In genomic region chr2:31170164-31170563, GRCm38 (mm10) we compare ENCODE assay signal across 28 mouse cellular contexts. TPM values are rescaled to one million over a fixed set of nuclear protein-coding genes. Genes with fewer than 3 reads are reported as not detected.
A peak's percentile ranks its signal among the peaks of the same experiment; 100 is the strongest.
DNase-seq lines count a peak whose midpoint lies in the region; ATAC-seq and TF ChIP-seq lines count a peak whose summit lies in the region.
"Had no signal": no experiment of that assay in that cellular context is flagged by ENCODE, and none has a peak within 500 bp of the region (broad histone marks: within the 10 kb centered on the region; RNA-seq: fewer than 3 reads in every experiment).

No protein-coding gene starts in this region.

- no peak overlapping the region for H3K4me2 ChIP-seq in kidney, embryonic 16.5 days (replicated peaks; ENCODE audit: low read depth, low read length)
- H3K4me2 ChIP-seq in kidney, embryonic 14.5 days (replicated peaks; ENCODE audit: low read depth, low read length): no peak overlapping the region
- H3K4me2 ChIP-seq in liver, postnatal 0 days (ENCODE audit: low read depth, low read length): no peak overlapping the region
- no peak overlapping the region for H3K4me2 ChIP-seq in liver, embryonic 11.5 days
- H3K4me2 ChIP-seq: hindbrain, embryonic 15.5 days; limb, embryonic 12.5 days; midbrain, embryonic 13.5 days; neural tube, embryonic 15.5 days had no signal

- WGBS in kidney, embryonic 16.5 days: 87% methylated on average over 6 of the region's 6 CpGs
- WGBS in kidney, embryonic 14.5 days: 89% methylated on average over 6 of the region's 6 CpGs
- 51% methylated on average over 6 of the region's 6 CpGs for WGBS in liver, postnatal 0 days (ENCODE audit: insufficient replicate concordance)
- 71% methylated on average over 6 of the region's 6 CpGs for WGBS in liver, embryonic 11.5 days

- H3K27ac ChIP-seq in kidney, embryonic 16.5 days (ENCODE audit: low read length): 0 out of 2 replicates have a peak overlapping the region, but pooled peaks have one; percentile 15
- H3K27ac ChIP-seq in kidney, embryonic 14.5 days (ENCODE audit: low read depth, low read length): no peak overlapping the region
- peak overlapping the region; percentile 77; the same call in 1 of the 2 replicates for H3K27ac ChIP-seq in liver, postnatal 0 days (ENCODE audit: low read depth)
- H3K27ac ChIP-seq in liver, embryonic 11.5 days (ENCODE audit: low read depth, low read length): no peak overlapping the region
- H3K27ac ChIP-seq: hindbrain, embryonic 10.5 days; hindbrain, embryonic 15.5 days; left cerebral cortex, adult 2 months; limb, embryonic 12.5 days; midbrain, embryonic 13.5 days; neural tube, embryonic 15.5 days had no signal

- no peak for TF ChIP-seq CTCF in liver, postnatal 0 days (IDR thresholded peaks at IDR 0.05; ENCODE audit: low read depth)

- H3K4me3 ChIP-seq in kidney, embryonic 16.5 days (ENCODE audit: low read length): no peak overlapping the region
- H3K4me3 ChIP-seq in kidney, embryonic 14.5 days (ENCODE audit: low read length): no peak overlapping the region
- no peak overlapping the region for H3K4me3 ChIP-seq in liver, postnatal 0 days (ENCODE audit: low read depth, low read length)
- H3K4me3 ChIP-seq in liver, embryonic 11.5 days (ENCODE audit: low read depth, low read length): no peak overlapping the region
- H3K4me3 ChIP-seq: erythroblast, embryonic 14.5 days; hindbrain, embryonic 10.5 days; hindbrain, embryonic 15.5 days; left cerebral cortex, adult 2 months; limb, embryonic 12.5 days; midbrain, embryonic 13.5 days; neural tube, embryonic 15.5 days had no signal

- peaks cover 9% of the 10 kb centered on the region for H3K4me1 ChIP-seq in kidney, embryonic 16.5 days (ENCODE audit: insufficient read depth, low read length)
- peaks cover 5% of the 10 kb centered on the region for H3K4me1 ChIP-seq in kidney, embryonic 14.5 days (ENCODE audit: control insufficient read depth, insufficient read depth, low read length)
- H3K4me1 ChIP-seq in liver, postnatal 0 days (ENCODE audit: insufficient read depth): peaks cover 16% of the 10 kb centered on the region
- H3K4me1 ChIP-seq in liver, embryonic 11.5 days (replicated peaks; ENCODE audit: control insufficient read depth, insufficient read depth, low read length): peaks cover 7% of the 10 kb centered on the region

- ATAC-seq in kidney, embryonic 16.5 days (ENCODE audit: low FRiP score, low TSS enrichment): no peak
- no peak for ATAC-seq in kidney, embryonic 14.5 days (ENCODE audit: low FRiP score, low TSS enrichment)
- no peak for ATAC-seq in liver, postnatal 0 days
- ATAC-seq in liver, embryonic 11.5 days (replicated peaks; ENCODE audit: low FRiP score): no peak
- ATAC-seq in granulocyte monocyte progenitor cell, adult 5-6 weeks (replicated peaks; ENCODE audit: poor library complexity, severe bottlenecking): peak; percentile 48
- 0 out of 2 replicates have a peak, but pooled peaks have one; percentile 14 for ATAC-seq in megakaryocyte progenitor cell, adult 5-6 weeks (replicated peaks; ENCODE audit: poor library complexity)
- ATAC-seq: activated CD4-positive, CD25-positive, alpha-beta regulatory T cell, adult 4 months; forebrain, embryonic 16.5 days; inflammation-experienced regulatory T-cells, adult 6 months; midbrain, embryonic 13.5 days had no signal

- H3K9me3 ChIP-seq in kidney, embryonic 16.5 days (ENCODE audit: low read length): no peaks in the 10 kb centered on the region
- H3K9me3 ChIP-seq in kidney, embryonic 14.5 days (ENCODE audit: control insufficient read depth, low read length): no peaks in the 10 kb centered on the region
- H3K9me3 ChIP-seq in liver, postnatal 0 days (ENCODE audit: low read length): no peaks in the 10 kb centered on the region
- H3K9me3 ChIP-seq in liver, embryonic 11.5 days (ENCODE audit: control insufficient read depth, low read length): no peaks in the 10 kb centered on the region
- H3K9me3 ChIP-seq: hindbrain, embryonic 10.5 days; hindbrain, embryonic 15.5 days; limb, embryonic 12.5 days; midbrain, embryonic 13.5 days; neural tube, embryonic 15.5 days had no signal

- DNase-seq in liver, postnatal 0 days: no peak
- no peak for DNase-seq in liver, embryonic 11.5 days (ENCODE audit: low spot score)
- no peak for DNase-seq in cerebellum, postnatal 14 days
- no peak for DNase-seq in cerebellum, adult 8-10 months
- DNase-seq: adrenal gland, adult 2 months; B cell, adult 2 months; cerebellum, adult 11 months; cerebellum, adult 9-11 months; kidney, adult 11 months; kidney, postnatal 36 days; lung, postnatal 10 days; retina, postnatal 1 day; right cerebral cortex, postnatal 14 days; thymus, postnatal 14 days had no signal

- H3K27me3 ChIP-seq in kidney, embryonic 16.5 days (ENCODE audit: insufficient read depth, low read length): no peaks in the 10 kb centered on the region
- H3K27me3 ChIP-seq in kidney, embryonic 14.5 days (ENCODE audit: control insufficient read depth, insufficient read depth, low read length): no peaks in the 10 kb centered on the region
- no peaks in the 10 kb centered on the region for H3K27me3 ChIP-seq in liver, postnatal 0 days (ENCODE audit: insufficient read depth, low read length)
- H3K27me3 ChIP-seq in liver, embryonic 11.5 days (replicated peaks; ENCODE audit: control insufficient read depth, insufficient read depth, low read length): no peaks in the 10 kb centered on the region
- H3K27me3 ChIP-seq: hindbrain, embryonic 15.5 days; limb, embryonic 12.5 days; midbrain, embryonic 13.5 days; neural tube, embryonic 15.5 days had no signal

- no peak overlapping the region for H3K9ac ChIP-seq in kidney, embryonic 16.5 days (replicated peaks; ENCODE audit: low read length)
- H3K9ac ChIP-seq in kidney, embryonic 14.5 days (ENCODE audit: low read depth, low read length): no peak overlapping the region
- H3K9ac ChIP-seq in liver, postnatal 0 days (replicated peaks): no peak overlapping the region
- no peak overlapping the region for H3K9ac ChIP-seq in liver, embryonic 11.5 days (ENCODE audit: low read depth, low read length)
- H3K9ac ChIP-seq: hindbrain, embryonic 15.5 days; limb, embryonic 12.5 days; midbrain, embryonic 13.5 days; neural tube, embryonic 15.5 days had no signal

- peaks cover 61% of the 10 kb centered on the region for H3K36me3 ChIP-seq in kidney, embryonic 16.5 days (ENCODE audit: insufficient read depth, low read length)
- peaks cover 67% of the 10 kb centered on the region for H3K36me3 ChIP-seq in kidney, embryonic 14.5 days (ENCODE audit: control insufficient read depth, insufficient read depth, low read length)
- H3K36me3 ChIP-seq in liver, postnatal 0 days (replicated peaks; ENCODE audit: insufficient read depth, low read length): peaks cover 47% of the 10 kb centered on the region
- H3K36me3 ChIP-seq in liver, embryonic 11.5 days (ENCODE audit: control insufficient read depth, insufficient read depth, low read length): peaks cover 17% of the 10 kb centered on the region

- no peak for TF ChIP-seq EP300 in liver, postnatal 0 days (IDR thresholded peaks at IDR 0.05; ENCODE audit: low read depth)

RNA-seq across cellular contexts. Expression of gene Gpr107, which starts 18.0 kb away (rescaled TPM):
- polyA plus RNA-seq in kidney, embryonic 16.5 days (2015; fragmentation: Nextera tagmentation; extraction: Ambion mirVana): 38.3 and 41.6 TPM in 2 replicates
- polyA plus RNA-seq in kidney, embryonic 14.5 days (2014; fragmentation: Nextera tagmentation; extraction: Ambion mirVana): 26.6 and 27.5 TPM in 2 replicates
- 9.2 and 9.8 TPM in 2 replicates for polyA plus RNA-seq in liver, postnatal 0 days (2015; fragmentation: Nextera tagmentation; extraction: Ambion mirVana)
- polyA plus RNA-seq in liver, embryonic 11.5 days (2014; fragmentation: Nextera tagmentation; extraction: Ambion mirVana): 17.3 and 21.5 TPM in 2 replicates
- 12.8 and 13.5 TPM in 2 replicates for total RNA-seq in granulocyte monocyte progenitor cell, adult 5-6 weeks (2014; fragmentation: Nextera tagmentation)
- 16.4 and 16.9 TPM in 2 replicates for total RNA-seq in granulocyte monocyte progenitor cell, adult 5-6 weeks (2017)
- total RNA-seq in megakaryocyte progenitor cell, adult 5-6 weeks (2015): 9.9 and 12.1 TPM in 2 replicates
- 13.6 and 15.2 TPM in 2 replicates for total RNA-seq in megakaryocyte progenitor cell, adult 5-6 weeks (2017)

RNA-seq across cellular contexts. Expression of gene Fnbp1, which starts 28.4 kb away (rescaled TPM):
- 19.4 and 24.3 TPM in 2 replicates for polyA plus RNA-seq in kidney, embryonic 16.5 days (2015; fragmentation: Nextera tagmentation; extraction: Ambion mirVana)
- polyA plus RNA-seq in kidney, embryonic 14.5 days (2014; fragmentation: Nextera tagmentation; extraction: Ambion mirVana): 12.2 and 24.1 TPM in 2 replicates
- polyA plus RNA-seq in liver, postnatal 0 days (2015; fragmentation: Nextera tagmentation; extraction: Ambion mirVana): 4.1 and 4.5 TPM in 2 replicates
- 19.3 and 20.6 TPM in 2 replicates for polyA plus RNA-seq in liver, embryonic 11.5 days (2014; fragmentation: Nextera tagmentation; extraction: Ambion mirVana)
- total RNA-seq in granulocyte monocyte progenitor cell, adult 5-6 weeks (2014; fragmentation: Nextera tagmentation): 57.0 and 64.0 TPM in 2 replicates
- total RNA-seq in granulocyte monocyte progenitor cell, adult 5-6 weeks (2017): 24.3 and 47.2 TPM in 2 replicates
- total RNA-seq in megakaryocyte progenitor cell, adult 5-6 weeks (2015): 30.7 and 44.8 TPM in 2 replicates
- 20.9 and 44.7 TPM in 2 replicates for total RNA-seq in megakaryocyte progenitor cell, adult 5-6 weeks (2017)

Comparison
In these comparisons a context has a peak if more than half of its experiments do, and no peak if none do; other contexts are left out.
1. H3K27ac ChIP-seq: peak in kidney, embryonic 16.5 days (single experiment) and liver, postnatal 0 days (single experiment); none in kidney, embryonic 14.5 days (single experiment) and liver, embryonic 11.5 days (single experiment).
2. ATAC-seq: peak in granulocyte monocyte progenitor cell, adult 5-6 weeks (single experiment) and megakaryocyte progenitor cell, adult 5-6 weeks (single experiment); none in kidney, embryonic 16.5 days (single experiment), kidney, embryonic 14.5 days (single experiment), liver, postnatal 0 days (single experiment) and liver, embryonic 11.5 days (single experiment).